Mouse (Mus musculus): ENCODE measurements at regions not wholly inside any gene's neighbourhood (a gene's known extent, or its start where the extent isn't known, plus 50 kb on each side); places are given as distances from the start of the nearest gene placed in this dataset.

DNA sequence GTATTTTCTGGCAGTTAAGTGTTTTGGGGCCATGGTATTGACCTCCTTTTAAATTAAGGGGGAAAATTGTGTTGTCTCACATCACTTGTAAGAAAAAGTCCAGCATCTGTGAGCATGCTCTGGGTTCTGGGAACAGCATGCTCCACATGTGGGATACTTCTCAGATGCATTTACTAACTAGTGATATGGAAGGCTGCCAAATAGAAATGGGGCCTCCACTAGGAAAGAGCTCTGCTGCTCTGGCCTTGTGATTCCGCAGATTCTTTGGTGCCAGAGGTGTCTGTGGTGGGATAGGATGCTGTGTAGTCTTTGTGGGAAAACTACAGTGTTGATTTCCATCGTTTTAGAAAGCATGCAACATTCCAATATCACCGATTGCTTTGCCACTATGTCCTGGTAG lies 111.2 kb upstream of the Hey2 start:
- Histone ChIP-seq H3K4me1 (ENCODE audit: insufficient read depth, low read depth, low read length) (no peaks in the 10 kb centered on the region), H3K36me3 (ENCODE audit: insufficient read depth, low read length) (no peaks in the 10 kb centered on the region), H3K4me2 (replicated peaks; ENCODE audit: low read depth, low read length) (no peak overlapping the region), H3K27me3 (replicated peaks; ENCODE audit: insufficient read depth, low read length) (no peaks in the 10 kb centered on the region), H3K9ac (replicated peaks; ENCODE audit: low read depth) (no peak overlapping the region), H3K4me3 (ENCODE audit: low read depth, low read length) (no peak overlapping the region), H3K27ac (ENCODE audit: low read length) (no peak overlapping the region), H3K9me3 (ENCODE audit: low read length) (no peaks in the 10 kb centered on the region)
- no peak for DNase-seq (ENCODE audit: low spot score)
- WGBS, result 53% methylated on average over 3 of the region's 3 CpGs
- ATAC-seq, result no peak
- TF ChIP-seq CTCF (IDR thresholded peaks at IDR 0.05) (no peak), EP300 (IDR thresholded peaks at IDR 0.05) (no peak)

DNA sequence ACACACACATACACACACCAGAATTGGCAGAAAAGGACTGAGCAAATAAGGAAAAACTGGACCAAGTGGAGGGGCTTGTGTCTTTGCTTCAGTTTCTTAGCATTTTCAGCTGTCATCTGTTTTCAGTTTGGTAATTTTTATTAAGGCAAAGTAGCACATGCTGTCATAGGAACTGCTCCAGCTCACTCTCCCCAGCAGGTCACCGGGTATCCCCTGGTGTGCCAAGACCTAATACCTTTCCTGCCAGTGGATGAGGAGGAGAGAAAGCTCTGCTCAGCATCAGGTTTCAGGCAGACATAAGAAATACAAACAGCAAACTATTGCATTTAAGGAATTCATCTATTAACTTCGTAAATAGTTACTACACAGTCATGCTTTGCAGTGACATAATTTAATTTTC lies 109.8 kb upstream of the Hey2 start:
- Histone ChIP-seq H3K4me3 (ENCODE audit: low read depth, low read length) (no peak overlapping the region), H3K9ac (replicated peaks; ENCODE audit: low read depth) (no peak overlapping the region), H3K27me3 (replicated peaks; ENCODE audit: insufficient read depth, low read length) (no peaks in the 10 kb centered on the region), H3K4me2 (replicated peaks; ENCODE audit: low read depth, low read length) (no peak overlapping the region), H3K36me3 (ENCODE audit: insufficient read depth, low read length) (no peaks in the 10 kb centered on the region), H3K4me1 (ENCODE audit: insufficient read depth, low read depth, low read length) (no peaks in the 10 kb centered on the region), H3K27ac (ENCODE audit: low read length) (no peak overlapping the region), H3K9me3 (ENCODE audit: low read length) (no peaks in the 10 kb centered on the region)
- ATAC-seq, result no peak
- DNase-seq (ENCODE audit: low spot score), result no peak
- WGBS, result 55% methylated on average over 2 of the region's 2 CpGs
- TF ChIP-seq CTCF (IDR thresholded peaks at IDR 0.05), result no peak
- no peak for TF ChIP-seq EP300 (IDR thresholded peaks at IDR 0.05)

DNA sequence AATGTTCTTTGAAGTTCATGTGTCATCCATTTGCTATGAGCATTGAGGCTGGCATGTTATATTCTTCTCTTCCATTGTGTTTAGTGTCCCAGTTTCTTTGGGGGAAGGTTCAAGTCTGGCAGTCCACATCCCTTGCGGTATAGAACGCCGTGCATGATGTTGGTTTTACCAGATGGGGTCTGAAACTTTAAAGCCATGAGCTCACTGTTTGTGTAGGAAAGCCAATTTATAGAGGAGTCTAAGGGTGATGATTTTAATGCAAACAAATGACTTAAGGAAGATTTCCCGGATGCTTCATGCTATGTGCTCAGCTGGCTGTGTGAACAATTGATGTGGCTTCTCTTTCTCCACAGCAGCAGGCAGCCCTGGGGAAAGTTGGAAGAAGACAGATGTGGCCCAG lies 104.0 kb upstream of the Hey2 start:
- WGBS, result 67% methylated on average over 4 of the region's 4 CpGs
- Histone ChIP-seq H3K27ac (ENCODE audit: low read length) (no peak overlapping the region), H3K4me3 (ENCODE audit: low read depth, low read length) (no peak overlapping the region), H3K4me1 (ENCODE audit: insufficient read depth, low read depth, low read length) (no peaks in the 10 kb centered on the region), H3K9me3 (ENCODE audit: low read length) (no peaks in the 10 kb centered on the region), H3K36me3 (ENCODE audit: insufficient read depth, low read length) (no peaks in the 10 kb centered on the region), H3K4me2 (replicated peaks; ENCODE audit: low read depth, low read length) (no peak overlapping the region), H3K27me3 (replicated peaks; ENCODE audit: insufficient read depth, low read length) (no peaks in the 10 kb centered on the region), H3K9ac (replicated peaks; ENCODE audit: low read depth) (no peak overlapping the region)
- no peak for DNase-seq (ENCODE audit: low spot score)
- TF ChIP-seq CTCF (IDR thresholded peaks at IDR 0.05) (no peak), EP300 (IDR thresholded peaks at IDR 0.05) (no peak)
- no peak for ATAC-seq

DNA sequence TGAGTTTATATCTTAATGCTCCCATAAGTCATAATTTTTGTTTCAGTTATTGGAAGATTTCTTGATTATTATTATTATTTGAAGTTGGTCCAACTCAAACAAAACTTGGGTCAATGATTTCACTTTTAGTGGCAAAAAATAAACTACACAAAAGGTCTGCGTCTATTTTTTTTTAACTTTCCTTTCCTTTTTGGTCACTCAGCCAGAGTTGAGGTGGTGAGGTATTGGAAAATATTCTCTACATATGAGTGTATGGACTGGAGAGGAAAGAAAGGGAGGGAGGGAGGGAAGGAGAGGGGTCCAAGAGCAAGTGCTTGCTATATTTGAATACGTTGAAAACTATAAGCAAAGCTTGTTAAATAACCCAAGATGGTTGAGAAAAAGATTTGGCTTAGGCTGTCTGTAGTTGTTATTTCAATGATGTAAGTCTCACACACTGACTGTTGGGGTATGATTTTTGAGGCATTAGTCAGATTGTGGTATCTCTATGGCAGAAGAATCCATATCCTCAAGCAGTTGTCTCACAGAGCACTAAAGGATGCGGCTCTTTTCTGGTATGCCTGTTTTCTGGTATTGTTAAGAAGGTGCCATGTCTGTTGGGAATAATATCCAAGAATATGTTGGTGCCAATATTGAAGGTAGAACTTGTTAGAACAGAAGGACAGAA lies 75.9 kb upstream of the Hey2 start:
- H3K4me1 ChIP-seq (ENCODE audit: insufficient read depth, low read depth, low read length), result no peaks in the 10 kb centered on the region
- H3K27ac ChIP-seq (ENCODE audit: low read length), result no peak overlapping the region
- DNase-seq (ENCODE audit: low spot score) (no peak), ATAC-seq (no peak)
- no peak overlapping the region for H3K9ac ChIP-seq (replicated peaks; ENCODE audit: low read depth)
- no peaks in the 10 kb centered on the region for H3K27me3 ChIP-seq (replicated peaks; ENCODE audit: insufficient read depth, low read length)
- WGBS, result 71% methylated on average over 3 of the region's 3 CpGs
- no peak overlapping the region for H3K4me3 ChIP-seq (ENCODE audit: low read depth, low read length)
- H3K9me3 ChIP-seq (ENCODE audit: low read length), result no peaks in the 10 kb centered on the region
- H3K36me3 ChIP-seq (ENCODE audit: insufficient read depth, low read length), result no peaks in the 10 kb centered on the region
- H3K4me2 ChIP-seq (replicated peaks; ENCODE audit: low read depth, low read length), result no peak overlapping the region
- TF ChIP-seq CTCF (IDR thresholded peaks at IDR 0.05) (no peak), EP300 (IDR thresholded peaks at IDR 0.05) (no peak)

DNA sequence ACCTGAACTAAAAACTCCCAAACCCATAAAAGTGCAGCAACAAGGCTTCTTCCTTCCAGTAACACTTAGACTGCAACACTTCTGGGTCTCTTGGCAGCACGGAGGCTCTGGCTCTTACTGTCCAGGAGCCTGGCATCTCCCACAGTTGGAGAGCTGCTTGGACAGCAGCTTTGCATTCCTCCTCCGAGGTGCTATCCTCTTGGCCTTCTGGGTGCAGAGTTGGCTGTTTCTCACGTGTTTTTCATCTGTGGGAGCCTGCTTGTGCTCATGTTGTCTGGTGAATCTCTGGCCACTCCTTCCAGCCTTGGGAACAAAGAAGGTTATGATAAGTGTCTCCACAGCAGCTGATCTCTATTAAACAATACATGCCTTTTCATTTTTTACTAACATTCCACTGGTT lies 51.2 kb upstream of the Hey2 start:
- TF ChIP-seq EP300 (IDR thresholded peaks at IDR 0.05) (no peak), CTCF (IDR thresholded peaks at IDR 0.05) (no peak)
- ATAC-seq, result peak; percentile 25; the same call in 1 of the 2 replicates
- 27% methylated on average over 3 of the region's 3 CpGs for WGBS
- Histone ChIP-seq H3K27me3 (replicated peaks; ENCODE audit: insufficient read depth, low read length) (no peaks in the 10 kb centered on the region), H3K4me2 (replicated peaks; ENCODE audit: low read depth, low read length) (no peak overlapping the region), H3K9ac (replicated peaks; ENCODE audit: low read depth) (no peak overlapping the region), H3K4me1 (ENCODE audit: insufficient read depth, low read depth, low read length) (no peaks in the 10 kb centered on the region), H3K9me3 (ENCODE audit: low read length) (no peaks in the 10 kb centered on the region), H3K4me3 (ENCODE audit: low read depth, low read length) (no peak overlapping the region), H3K36me3 (ENCODE audit: insufficient read depth, low read length) (no peaks in the 10 kb centered on the region), H3K27ac (ENCODE audit: low read length) (no peak overlapping the region)
- peak; percentile 8 for DNase-seq (ENCODE audit: low spot score)
